28 mouse cellular contexts compared by ENCODE assay signal in genomic region chr7:126374526-126374925, GRCm38 (mm10). TPM values are rescaled to one million over a fixed set of nuclear protein-coding genes. Genes with fewer than 3 reads are reported as not detected.
DNase-seq lines count a peak whose midpoint lies in the region; ATAC-seq and TF ChIP-seq lines count a peak whose summit lies in the region.
"Had no signal": no experiment of that assay in that cellular context is flagged by ENCODE, and none has a peak within 500 bp of the region (broad histone marks: within the 10 kb centered on the region; RNA-seq: fewer than 3 reads in every experiment).

No protein-coding gene starts in this region.

- H3K9me3 ChIP-seq in megakaryocyte, embryonic 14.5 days: no peaks in the 10 kb centered on the region
- H3K9me3 ChIP-seq in E14TG2a.4 (ENCODE audit: low read length): no peaks in the 10 kb centered on the region
- H3K9me3 ChIP-seq: G1E; heart, embryonic 12.5 days; heart, embryonic 15.5 days; hindbrain, embryonic 10.5 days; hindbrain, embryonic 13.5 days had no signal

- DNase-seq in 416B (ENCODE audit: low read depth) (peak; percentile 32), MN1 (ENCODE audit: low spot score) (no peak)
- peak; percentile 42 for DNase-seq in lung, postnatal 25 days (ENCODE audit: low spot score)
- no peak for DNase-seq in testis, postnatal 10 days (ENCODE audit: low spot score)
- DNase-seq in spleen, postnatal 10 days (ENCODE audit: low spot score in 2 of 2): no peak
- DNase-seq: adrenal gland, adult 2 months; adrenal gland, postnatal 14 days; cerebellum, adult 11-12 months; cerebellum, adult 8-10 months; cerebellum, postnatal 10 days; forebrain, postnatal 0 days; gastrocnemius, postnatal 25 days; heart, adult 18-20 months; heart, postnatal 10 days; heart, postnatal 36 days had no signal

- no peak for ATAC-seq in megakaryocyte, adult 5-6 weeks (ENCODE audit: poor library complexity, severe bottlenecking)
- ATAC-seq: forebrain, embryonic 14.5 days; forebrain, postnatal 0 days; hindbrain, embryonic 16.5 days had no signal

- TF ChIP-seq CTCF in E14TG2a.4 (conservative IDR thresholded peaks at IDR 0.05; ENCODE audit: low read length): no peak

- H3K4me1 ChIP-seq in megakaryocyte, embryonic 14.5 days: peaks cover 80% of the 10 kb centered on the region
- H3K4me1 ChIP-seq in E14TG2a.4 (replicated peaks; ENCODE audit: low read depth, low read length): peaks cover 84% of the 10 kb centered on the region

- peaks cover 69% of the 10 kb centered on the region for H3K36me3 ChIP-seq in megakaryocyte, embryonic 14.5 days (replicated peaks; ENCODE audit: low read length)
- peaks cover 70% of the 10 kb centered on the region for H3K36me3 ChIP-seq in E14TG2a.4 (ENCODE audit: insufficient read depth, low read length)

- H3K27me3 ChIP-seq in megakaryocyte, embryonic 14.5 days (replicated peaks): no peaks in the 10 kb centered on the region
- H3K27me3 ChIP-seq in E14TG2a.4 (ENCODE audit: insufficient read depth, low read length): no peaks in the 10 kb centered on the region
- H3K27me3 ChIP-seq: heart, embryonic 12.5 days; heart, embryonic 15.5 days; hindbrain, embryonic 13.5 days had no signal

- H3K4me3 ChIP-seq in megakaryocyte, embryonic 14.5 days (replicated peaks): peak overlapping the region; percentile 100
- H3K4me3 ChIP-seq in E14TG2a.4 (replicated peaks; ENCODE audit: low read length): peak overlapping the region; percentile 57; the same call in 1 of the 2 replicates
- H3K4me3 ChIP-seq: heart, embryonic 12.5 days; heart, embryonic 15.5 days; hindbrain, embryonic 10.5 days; hindbrain, embryonic 13.5 days had no signal

RNA-seq across cellular contexts. Expression of gene Spns1, which starts 2.7 kb away (rescaled TPM):
- polyA plus RNA-seq in megakaryocyte, embryonic 14.5 days (2012; ENCODE audit: insufficient read depth, low replicate concordance): 74.6 and 153 TPM in 2 replicates
- 7.9 and 11.5 TPM in 2 replicates for total RNA-seq in megakaryocyte, adult 5-6 weeks (2015)
- 6.8 and 10.6 TPM in 2 replicates for total RNA-seq in megakaryocyte, adult 5-6 weeks (2017)

RNA-seq across cellular contexts. Expression of gene Lat, which starts 5.2 kb away (rescaled TPM):
- 715 and 927 TPM in 2 replicates for polyA plus RNA-seq in megakaryocyte, embryonic 14.5 days (2012; ENCODE audit: insufficient read depth, low replicate concordance)
- 3.2 and 7.3 TPM in 2 replicates for total RNA-seq in megakaryocyte, adult 5-6 weeks (2015)
- 3.3 and 6.3 TPM in 2 replicates for total RNA-seq in megakaryocyte, adult 5-6 weeks (2017)

RNA-seq across cellular contexts. Expression of gene Nfatc2ip, which starts 22.0 kb away (rescaled TPM):
- 0.79 TPM in 1 of 2 replicates, not detected in the other for polyA plus RNA-seq in megakaryocyte, embryonic 14.5 days (2012; ENCODE audit: insufficient read depth, low replicate concordance)
- total RNA-seq in megakaryocyte, adult 5-6 weeks (2015): 10.1 and 11.7 TPM in 2 replicates
- 13.9 and 16.6 TPM in 2 replicates for total RNA-seq in megakaryocyte, adult 5-6 weeks (2017)

RNA-seq across cellular contexts. Expression of gene Cd19, which starts 40.2 kb away (rescaled TPM):
- not detected in 2 replicates for polyA plus RNA-seq in megakaryocyte, embryonic 14.5 days (2012; ENCODE audit: insufficient read depth, low replicate concordance)
- 0.20 and 1.1 TPM in 2 replicates for total RNA-seq in megakaryocyte, adult 5-6 weeks (2015)
- total RNA-seq in megakaryocyte, adult 5-6 weeks (2017): 0.24 TPM in 1 of 2 replicates, not detected in the other
- total RNA-seq: G1E; gastrocnemius, adult 8-10 months had no signal
- polyA plus RNA-seq: embryonic facial prominence, embryonic 11.5 days; forebrain, embryonic 11.5 days; forebrain, embryonic 14.5 days; forebrain, postnatal 0 days; G1E; heart, embryonic 12.5 days; heart, embryonic 15.5 days; hindbrain, embryonic 10.5 days; hindbrain, embryonic 13.5 days; hindbrain, embryonic 16.5 days had no signal

RNA-seq across cellular contexts. Expression of gene Rabep2, which starts 54.0 kb away (rescaled TPM):
- polyA plus RNA-seq in megakaryocyte, embryonic 14.5 days (2012; ENCODE audit: insufficient read depth, low replicate concordance): 97.9 and 143 TPM in 2 replicates
- 6.7 and 6.8 TPM in 2 replicates for total RNA-seq in megakaryocyte, adult 5-6 weeks (2015)
- total RNA-seq in megakaryocyte, adult 5-6 weeks (2017): 21.4 and 25.0 TPM in 2 replicates

Comparison
In these comparisons a context has a peak if more than half of its experiments do, and no peak if none do; other contexts are left out.
1. DNase-seq: peak in 416B (single experiment) and lung, postnatal 25 days (single experiment); none in MN1 (single experiment), testis, postnatal 10 days (single experiment) and spleen, postnatal 10 days (0 of 2).